Mouse (Mus musculus) kidney, postnatal 14 days (tissue): ENCODE data around the gene Fstl4.
"Not testable (repeated sequence)": the region's sequence is repeated elsewhere in the genome, so short reads cannot be mapped to it uniquely, and the experiment has no call there.

Experiments
- DNase-seq: peaks from one replicate; pipeline ENCODE4 v3.0.0; 2022; ENCODE audit warnings: mixed read lengths

Gene Fstl4

DNA sequence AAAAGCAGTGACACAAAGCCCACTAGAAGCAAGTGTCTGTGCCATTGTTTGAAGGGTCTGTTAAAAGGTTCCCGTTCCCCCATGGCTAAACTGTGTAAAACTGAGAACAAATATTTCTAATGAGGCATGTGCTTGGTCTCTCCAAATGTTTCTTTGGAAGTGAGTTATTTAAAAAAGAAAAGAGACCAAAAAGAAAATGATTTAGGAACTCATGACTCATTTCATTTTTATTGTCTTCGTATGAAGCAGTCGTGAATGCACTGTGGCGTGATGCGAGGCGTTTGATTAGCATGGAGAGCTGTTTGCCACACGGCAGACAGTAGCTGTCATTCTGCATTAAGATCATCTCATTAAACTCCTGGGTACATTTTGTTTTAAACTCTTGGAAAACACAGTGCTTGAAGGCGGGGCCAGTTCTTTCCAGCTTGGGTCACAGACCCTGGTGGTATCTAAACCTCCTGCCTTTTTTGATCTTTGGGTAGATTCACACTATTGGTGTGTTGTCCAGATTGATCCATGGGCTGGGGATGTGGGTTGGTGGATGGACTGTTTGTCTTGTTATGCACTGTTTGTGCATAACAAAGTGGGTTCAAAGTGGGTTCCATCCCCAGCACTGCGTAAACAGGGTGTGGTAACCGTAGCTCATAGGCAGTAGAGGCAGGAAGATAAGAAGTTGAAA is 376.4 kb downstream of the Fstl4 start:
- DNase-seq: no peak

DNA sequence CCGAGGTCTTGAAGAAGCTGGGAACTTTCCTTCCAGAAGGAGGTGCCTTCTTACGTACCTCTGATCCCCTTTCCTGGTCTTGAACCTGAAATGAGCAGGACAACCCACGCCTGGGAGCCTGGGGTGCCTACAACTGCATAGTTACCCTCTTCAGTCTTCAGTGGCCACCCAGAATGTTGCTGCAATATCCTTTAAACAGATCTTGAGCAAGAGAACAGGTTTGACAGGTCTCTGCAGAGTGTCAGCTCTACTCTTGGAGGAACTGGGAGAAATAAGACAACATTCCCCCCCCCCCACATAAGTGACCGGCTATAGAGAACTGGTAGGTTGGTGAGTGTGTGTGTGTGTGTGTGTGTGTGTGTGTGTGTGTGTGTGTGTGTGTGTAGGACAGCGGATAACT is 379.1 kb downstream of the Fstl4 start:
- no peak for DNase-seq

DNA sequence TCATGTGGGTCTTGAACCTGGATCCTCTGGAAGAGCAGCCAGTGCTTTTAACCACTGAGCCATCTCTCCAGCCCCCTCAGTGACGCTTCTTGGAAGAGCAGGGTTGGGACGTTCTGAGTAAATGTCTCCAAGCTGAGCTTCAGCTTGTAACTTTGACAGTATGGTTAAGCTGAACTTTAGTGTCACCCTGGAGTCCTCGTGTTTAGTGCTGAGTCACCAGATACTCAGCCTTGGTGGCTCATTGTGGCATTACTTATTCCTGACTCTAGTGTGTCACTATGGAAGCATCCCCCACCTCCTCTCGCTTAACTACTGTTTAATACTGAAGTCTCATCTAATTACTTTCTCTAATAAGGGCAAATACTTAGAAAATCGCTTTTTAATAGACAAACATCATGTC is 380.1 kb downstream of the Fstl4 start:
- DNase-seq: no peak

DNA sequence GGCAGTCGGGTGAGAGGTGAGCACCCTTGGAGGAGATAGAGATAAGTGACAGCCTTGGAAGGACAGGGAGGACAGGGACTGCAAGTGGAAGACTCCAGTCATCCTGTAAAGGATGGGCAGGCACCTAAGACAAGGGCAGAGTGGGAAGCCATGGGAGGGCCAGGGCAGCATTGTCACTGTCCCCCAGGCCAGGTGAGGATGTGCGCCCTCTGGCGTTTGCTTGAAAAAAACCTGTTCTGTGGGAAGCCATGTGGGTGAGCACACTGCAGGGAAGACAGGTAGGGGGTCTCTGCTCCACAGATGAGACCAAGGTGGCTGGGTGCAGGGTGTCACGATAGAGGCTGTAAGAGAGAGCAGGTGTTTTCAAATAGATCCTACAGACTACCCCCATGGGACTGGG is 381.9 kb downstream of the Fstl4 start:
- DNase-seq: peak; percentile 13

DNA sequence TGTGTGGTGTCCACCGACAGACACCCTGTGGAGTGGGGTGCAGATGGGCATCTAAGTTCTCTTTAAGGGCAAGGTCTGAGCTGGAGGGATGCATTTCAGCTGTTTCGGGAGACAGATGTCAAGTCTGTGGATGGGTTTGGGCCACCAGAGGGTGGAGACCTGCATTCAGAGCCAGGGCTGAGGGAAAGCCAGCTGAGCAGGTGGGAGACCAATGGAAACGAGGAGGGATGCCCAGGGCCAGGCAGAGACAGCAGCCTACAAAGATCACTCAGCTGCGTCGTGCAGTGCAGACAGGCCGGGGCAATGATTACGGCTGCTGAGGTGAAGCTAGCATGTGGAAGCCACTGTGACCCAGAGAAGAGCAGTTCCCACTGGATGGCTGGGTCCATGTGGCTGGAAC is 392.0 kb downstream of the Fstl4 start:
- DNase-seq: no peak

DNA sequence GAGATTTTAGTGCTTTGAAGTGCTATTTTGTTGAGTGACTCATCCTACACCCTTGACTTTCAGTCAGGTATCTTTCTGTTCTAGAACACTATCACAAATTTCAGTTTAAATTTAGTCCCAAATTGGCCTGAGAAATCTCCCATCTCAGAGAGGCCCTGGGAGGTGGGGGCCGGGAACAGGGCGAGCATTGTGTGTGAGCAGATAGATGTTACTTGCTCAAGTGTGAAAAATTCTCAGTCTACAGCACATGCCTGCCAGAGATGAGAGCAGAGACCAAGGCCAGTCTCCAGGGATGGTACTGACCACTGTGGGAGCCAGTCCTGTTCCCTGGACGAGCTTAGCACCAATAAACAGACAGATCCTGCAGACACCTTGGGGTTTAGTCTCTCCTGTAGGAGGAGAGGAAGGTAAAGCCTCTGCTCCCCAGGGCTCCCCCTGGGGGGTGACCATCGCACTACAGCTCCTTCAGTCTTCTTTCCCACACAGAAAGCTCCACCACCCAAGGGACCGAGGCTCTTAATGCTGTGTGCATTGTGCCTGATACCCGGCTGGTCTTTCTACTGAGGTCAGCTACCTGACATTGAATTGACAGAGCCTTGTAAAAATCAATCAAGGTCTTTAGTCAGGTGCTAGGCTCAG is 393.3 kb downstream of the Fstl4 start:
- no peak for DNase-seq

DNA sequence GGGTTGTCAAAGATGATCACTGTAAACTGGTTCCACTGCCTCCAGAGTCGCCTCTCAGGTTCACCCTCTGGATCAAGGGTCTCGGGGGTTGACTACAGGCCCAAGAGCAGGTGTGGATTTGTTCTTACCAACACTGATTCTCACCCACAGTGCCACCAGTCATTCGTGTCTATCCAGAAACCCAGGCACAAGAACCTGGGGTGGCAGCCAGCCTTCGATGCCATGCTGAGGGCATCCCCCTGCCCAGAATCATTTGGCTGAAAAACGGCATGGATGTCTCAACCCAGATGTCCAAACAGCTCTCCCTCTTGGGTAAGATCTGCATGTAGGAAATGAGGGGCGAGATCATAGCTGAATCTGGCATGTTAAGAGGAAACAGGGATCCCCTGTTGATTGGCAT is 398.0 kb downstream of the Fstl4 start:
- DNase-seq: no peak

DNA sequence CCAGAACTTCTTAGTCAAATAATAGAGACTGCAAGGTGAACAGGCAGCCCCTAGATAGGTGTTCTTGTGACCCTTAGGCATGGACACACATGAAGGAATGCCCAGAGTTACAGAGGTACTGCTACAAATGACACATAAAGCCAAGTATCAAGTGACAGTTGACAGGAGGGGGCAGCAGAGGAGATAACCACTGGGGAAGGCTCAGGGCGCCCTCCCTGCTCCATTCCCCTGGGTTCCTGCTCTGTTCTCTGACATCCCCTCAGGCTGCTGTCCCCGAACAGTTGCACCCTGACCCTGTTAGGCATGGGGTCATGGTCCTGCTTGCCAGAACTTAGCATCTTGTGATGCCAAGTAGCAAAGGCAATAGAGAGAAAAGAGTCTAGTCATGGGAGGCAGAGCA is 402.0 kb downstream of the Fstl4 start:
- DNase-seq: no peak

DNA sequence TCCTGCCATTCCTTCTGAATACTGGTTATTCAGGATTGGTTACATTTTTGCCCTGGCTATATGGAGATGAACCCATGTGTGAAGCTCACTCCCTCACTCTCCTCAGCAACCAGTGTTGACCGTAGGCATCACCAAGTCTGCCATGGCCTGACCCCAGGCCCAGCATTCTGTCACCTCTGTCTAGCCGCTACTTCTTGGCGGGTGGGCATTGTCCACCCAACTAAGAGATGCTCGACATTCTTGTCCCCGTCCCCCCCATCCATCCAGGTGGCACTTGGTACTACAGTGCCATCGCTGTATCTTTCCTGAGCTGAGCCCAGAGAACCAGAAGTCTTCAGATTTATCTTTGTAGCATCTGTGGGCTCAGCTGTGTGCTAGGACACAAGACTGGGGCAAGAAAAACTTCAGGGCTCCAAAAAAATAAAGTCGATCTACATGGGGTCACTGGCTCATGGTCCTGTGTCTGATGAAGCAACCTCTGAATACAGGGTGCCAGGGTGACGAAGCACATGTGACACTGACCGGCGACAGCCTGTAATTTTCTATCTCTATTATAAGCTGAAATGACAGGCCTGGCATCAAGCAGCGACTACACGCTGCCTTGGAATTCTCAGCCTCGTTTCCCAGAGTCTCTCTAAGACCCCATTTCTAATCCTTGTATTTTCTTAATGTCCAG is 417.9 kb downstream of the Fstl4 start:
- no peak for DNase-seq

DNA sequence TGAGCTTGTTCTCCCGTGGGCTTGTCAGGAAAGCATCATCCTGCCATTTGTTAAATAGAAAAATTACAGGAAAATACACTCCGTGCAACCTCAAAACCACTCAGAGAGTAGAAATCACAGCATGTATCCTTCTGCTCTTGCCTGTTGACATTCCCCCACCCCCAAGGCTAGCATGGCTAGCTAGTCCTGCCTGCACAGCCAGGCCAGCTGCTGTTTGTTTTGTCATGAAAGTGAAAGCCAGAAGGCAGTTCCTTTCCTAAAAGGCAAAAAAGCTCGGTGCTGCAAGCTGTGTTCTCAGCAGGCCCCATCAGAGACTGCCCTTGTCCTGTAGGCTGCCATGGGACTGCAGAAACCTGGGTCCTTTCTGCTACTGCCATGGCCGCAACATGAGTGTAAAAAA is 418.4 kb downstream of the Fstl4 start:
- no peak for DNase-seq

DNA sequence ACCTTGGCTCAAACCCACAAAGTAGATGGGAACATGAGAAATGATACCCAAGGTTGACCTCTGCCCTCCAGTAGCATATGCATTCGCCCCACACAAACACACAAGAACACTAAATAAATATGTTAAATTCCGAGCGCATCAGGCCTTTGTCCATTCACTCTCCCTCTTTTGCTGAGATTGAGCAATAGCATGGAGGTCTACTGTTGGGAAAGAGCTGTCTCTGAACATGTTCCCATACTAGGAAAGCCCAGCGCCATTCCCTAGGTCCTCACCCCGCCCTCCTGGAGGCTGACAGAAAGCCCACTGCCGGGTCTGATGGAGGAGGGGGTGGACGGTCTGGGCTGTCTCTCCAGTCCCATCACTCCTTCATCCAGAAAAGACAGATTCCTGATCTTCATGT is 419.6 kb downstream of the Fstl4 start:
- no peak for DNase-seq

DNA sequence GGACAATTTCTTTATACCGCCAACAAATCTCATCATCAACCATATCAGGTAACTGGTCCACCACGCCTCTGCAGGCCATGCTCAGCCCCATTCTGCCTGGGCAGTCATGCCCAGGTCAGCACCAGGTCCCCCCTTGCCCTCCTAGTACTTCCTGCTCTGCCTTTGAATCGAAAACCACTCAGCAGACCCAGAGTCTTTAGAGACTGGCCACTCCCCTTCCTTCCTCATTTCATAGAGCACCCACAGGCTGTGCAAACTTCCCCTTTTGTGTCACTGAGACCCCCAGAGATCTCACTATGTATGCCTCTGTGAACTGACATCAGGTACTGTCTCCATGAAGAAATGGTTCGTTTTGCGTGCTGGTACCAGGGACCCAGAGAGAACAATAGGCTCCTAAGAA is 420.3 kb downstream of the Fstl4 start:
- DNase-seq: no peak

DNA sequence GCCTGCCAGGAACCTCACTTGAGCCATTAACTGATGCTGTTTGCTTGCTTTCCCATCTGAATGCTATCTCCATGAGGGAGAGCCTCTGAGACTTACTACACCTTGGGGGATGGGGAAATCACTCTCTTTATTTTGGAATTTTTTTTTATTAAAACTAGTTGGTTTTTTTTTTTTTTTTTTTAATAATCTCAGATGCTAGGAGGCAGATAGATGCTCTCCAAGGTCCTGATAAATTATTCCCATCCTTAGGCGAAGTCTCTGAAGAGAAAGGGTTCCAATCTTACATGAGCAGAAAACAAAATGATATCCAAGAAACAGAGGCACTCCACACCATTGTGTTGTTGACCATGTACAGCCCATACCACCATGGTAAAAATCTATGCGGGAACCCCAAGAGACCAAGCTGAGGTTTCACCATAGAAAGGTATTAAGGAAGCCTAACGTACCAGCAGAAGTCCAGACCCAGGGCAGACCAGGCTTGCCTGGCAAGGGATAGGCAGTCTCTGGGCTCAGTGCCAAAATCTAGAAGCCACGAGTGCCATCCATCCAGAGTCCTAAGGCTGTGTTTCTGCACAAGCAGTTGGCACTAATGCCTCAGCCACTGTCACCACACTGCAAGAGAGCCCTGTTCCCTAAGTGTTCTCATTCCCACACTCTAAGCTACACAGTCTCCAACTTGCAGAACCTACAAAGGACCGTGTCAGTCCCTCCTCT is 423.1 kb downstream of the Fstl4 start:
- peak; percentile 12 for DNase-seq

DNA sequence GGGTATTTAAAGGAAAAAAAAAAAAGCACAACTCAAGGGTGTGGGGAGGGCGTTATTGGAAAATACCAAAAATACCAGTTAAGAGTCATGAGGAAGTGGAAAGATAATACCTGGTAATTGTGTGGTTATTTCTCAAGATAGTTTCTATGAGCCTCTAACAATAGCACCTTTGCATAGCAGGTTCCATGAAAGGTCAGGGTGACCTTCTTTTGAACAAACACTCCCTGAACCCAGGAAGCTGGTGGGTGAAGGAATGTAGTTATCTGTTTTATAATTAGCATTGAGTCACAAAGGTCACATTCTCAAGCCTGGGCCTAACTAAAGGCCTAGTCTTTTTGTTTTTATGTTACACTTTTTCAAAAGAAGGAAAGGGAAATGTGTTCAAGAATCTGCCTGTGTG is 432.1 kb downstream of the Fstl4 start:
- DNase-seq: not testable (repeated sequence)

DNA sequence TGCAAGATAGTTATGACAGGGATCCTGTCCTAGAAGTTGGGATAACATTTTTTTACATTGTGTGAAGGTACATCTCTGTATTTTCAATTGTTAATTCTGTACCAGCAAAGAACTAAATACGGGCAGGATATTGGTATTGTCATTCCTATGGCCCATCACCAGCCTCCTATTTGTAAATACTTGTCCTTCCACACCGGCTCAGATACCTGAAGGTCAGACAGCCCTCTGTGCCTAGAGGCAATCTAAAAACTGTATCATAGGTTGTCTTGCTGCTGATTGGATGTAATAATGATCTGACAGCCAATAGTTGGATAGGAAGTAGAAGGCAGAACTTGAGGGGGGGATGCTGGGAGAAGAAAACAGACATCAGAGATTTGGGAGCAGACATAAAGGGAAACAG is 432.7 kb downstream of the Fstl4 start:
- no peak for DNase-seq

DNA sequence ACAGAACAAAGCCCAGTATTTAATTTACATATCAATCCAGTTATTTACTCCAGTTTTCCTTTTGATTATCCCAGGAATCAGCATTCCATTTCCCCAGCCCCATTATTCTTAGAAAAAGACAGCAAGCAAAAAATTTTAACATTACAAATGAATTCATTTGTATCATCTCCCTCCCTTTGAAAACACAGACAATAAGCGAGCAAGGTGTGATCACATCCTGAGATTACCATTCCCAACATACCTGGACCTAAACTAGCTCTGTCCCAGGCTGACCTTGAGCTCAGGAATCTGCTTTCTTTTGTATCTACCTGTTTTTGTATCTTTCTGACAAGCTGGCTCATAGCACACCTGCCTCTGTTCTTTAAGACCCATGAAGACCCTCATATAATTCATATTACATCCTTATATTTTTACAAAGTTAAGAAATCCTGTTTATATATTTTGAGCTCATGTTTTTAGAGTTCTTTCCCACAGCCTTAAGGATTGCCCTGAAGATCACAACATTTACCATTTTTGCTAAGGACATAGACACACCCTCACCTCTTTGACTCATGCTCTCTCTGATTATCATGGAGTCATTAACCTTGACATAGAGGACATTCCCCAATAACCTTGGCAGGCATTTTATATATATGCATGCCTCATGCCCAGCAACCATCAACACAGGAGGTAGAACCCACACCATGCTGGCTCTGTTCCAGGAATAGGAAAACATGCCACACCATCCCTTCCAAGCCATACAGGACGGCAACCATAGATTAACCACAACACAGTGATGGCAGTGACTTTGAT is 438.2 kb downstream of the Fstl4 start:
- DNase-seq: no peak

DNA sequence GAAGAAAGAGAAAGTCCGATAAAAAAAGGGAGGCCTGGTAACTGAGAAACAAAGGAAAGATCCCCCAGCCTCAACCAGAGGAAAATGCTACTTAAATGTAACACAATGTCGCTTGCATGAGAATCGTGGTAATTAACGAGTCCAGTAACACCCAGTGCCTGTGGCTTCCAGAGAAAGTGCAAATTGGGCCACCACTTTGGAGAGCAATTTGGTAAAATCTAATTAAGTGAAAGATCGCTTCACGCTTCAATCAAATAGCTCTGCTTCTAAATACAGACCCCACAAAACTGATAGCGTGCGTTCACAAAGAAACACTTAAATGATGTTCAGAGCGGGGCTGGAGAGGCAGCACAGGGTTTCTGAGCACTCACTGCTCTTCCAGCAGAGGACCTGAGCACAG is 446.4 kb downstream of the Fstl4 start:
- no peak for DNase-seq

DNA sequence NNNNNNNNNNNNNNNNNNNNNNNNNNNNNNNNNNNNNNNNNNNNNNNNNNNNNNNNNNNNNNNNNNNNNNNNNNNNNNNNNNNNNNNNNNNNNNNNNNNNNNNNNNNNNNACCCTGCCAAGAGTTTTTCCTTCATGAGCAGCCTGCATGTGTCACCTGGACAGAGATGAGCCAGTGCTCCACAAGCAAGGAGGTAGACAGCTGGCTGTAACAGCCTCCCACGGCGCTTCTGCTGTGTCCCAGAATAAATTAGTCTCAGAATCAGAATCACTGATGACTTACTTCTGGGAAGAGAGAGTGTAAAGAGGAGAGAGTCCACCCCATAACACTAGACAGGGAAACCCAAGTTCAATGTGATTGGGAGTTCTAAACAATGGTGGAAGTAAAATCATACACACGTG is 464.6 kb downstream of the Fstl4 start:
- DNase-seq: no peak

DNA sequence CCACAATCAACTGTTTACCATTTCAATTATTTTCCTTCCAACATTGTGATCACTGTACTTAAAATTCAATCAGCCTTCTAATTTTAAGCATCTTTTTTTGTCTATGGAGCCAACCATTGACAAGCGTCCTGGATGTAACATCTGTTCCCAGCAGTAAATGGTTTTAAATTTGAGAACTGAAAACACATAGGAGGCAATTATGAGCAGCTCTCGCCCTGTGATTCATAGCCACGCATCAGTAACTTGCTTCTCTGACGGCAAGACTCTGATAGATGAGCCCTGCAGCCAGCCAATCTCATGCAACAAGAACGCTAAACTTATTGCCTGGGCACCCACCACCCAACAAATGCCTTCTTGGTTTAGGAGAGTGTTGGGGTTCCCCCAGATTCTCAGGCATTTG is 467.4 kb downstream of the Fstl4 start:
- no peak for DNase-seq

DNA sequence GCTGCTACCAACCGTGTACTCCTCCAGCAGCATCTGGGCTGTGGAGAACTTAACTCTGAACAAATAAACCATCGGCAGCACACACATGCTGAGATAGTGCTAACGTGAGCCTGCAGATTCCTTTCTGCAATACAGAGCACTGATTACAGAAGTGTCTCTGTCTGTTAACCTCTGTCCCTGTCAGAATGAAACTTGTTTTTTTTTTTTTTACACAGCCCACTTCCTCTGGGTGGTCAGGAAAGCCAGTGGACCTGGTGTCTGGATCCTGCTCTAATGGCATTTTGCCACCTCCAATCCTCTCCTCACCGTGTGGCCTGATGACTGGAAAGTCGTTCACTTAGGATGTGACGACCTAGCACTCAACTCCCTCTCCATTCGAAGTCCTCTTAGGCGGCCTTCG is 469.2 kb downstream of the Fstl4 start:
- no peak for DNase-seq
